Mouse (Mus musculus) stomach, embryonic 16.5 days (tissue): ENCODE measurements around the gene Tbc1d15. TPM values are rescaled to one million over a fixed set of nuclear protein-coding genes. Genes with fewer than 3 reads are reported as not detected.

Experiments
- ATAC-seq: fragments of 200-750 bp; cut with Nextera tagmentation; 2 replicates; pipeline ENCODE4 v1.8.0; 2017; ENCODE audit warnings: moderate number of reproducible peaks, moderate TSS enrichment; ENCODE audit not compliant: insufficient read depth, low FRiP score
- H3K27ac ChIP-seq: fragments of 300-500 bp; sonication (generic); 2 replicates; pipeline ENCODE4 v1.5.1; 2014; ENCODE audit warnings: low read length
- H3K27me3 ChIP-seq: fragments of 300-500 bp; sonication (generic); 2 replicates; pipeline ENCODE4 v1.6.1; 2014; ENCODE audit warnings: low read length, control low read depth, mixed read lengths; ENCODE audit not compliant: control insufficient read depth, insufficient read depth
- H3K36me3 ChIP-seq: fragments of 300-500 bp; sonication (generic); 2 replicates; pipeline ENCODE4 v1.6.1; 2014; ENCODE audit warnings: low read length; ENCODE audit not compliant: control insufficient read depth, insufficient read depth
- H3K4me1 ChIP-seq: fragments of 300-500 bp; sonication (generic); 2 replicates; pipeline ENCODE4 v1.6.1; 2014; ENCODE audit warnings: low read length, control low read depth, mixed read lengths; ENCODE audit not compliant: control insufficient read depth, insufficient read depth
- H3K4me2 ChIP-seq: fragments of 300-500 bp; sonication (generic); 2 replicates; pipeline ENCODE4 v1.6.1; 2014; ENCODE audit warnings: low read depth, low read length, mixed read lengths
- H3K4me3 ChIP-seq: fragments of 300-500 bp; sonication (generic); replicated peaks from 2 replicates; pipeline ENCODE4 v1.5.1; 2014; ENCODE audit warnings: mild to moderate bottlenecking, low read length
- H3K9ac ChIP-seq: fragments of 300-500 bp; sonication (generic); 2 replicates; pipeline ENCODE4 v1.6.1; 2014; ENCODE audit warnings: low read length
- H3K9me3 ChIP-seq: fragments of 300-500 bp; sonication (generic); replicated peaks from 2 replicates; pipeline ENCODE4 v1.6.1; 2016; ENCODE audit warnings: low read length, control low read depth; ENCODE audit not compliant: control insufficient read depth
- WGBS: fragments of 180-500 bp; shearing (Covaris S2); extraction: QIAGEN DNeasy Blood & Tissue Kit; methylation state at CpG from one replicate; pipeline ENCODE4 v1.1.7; 2014; 5-methylcytosine and 5-hydroxymethylcytosine counted together
- polyA plus RNA-seq: library from polyadenylated mRNA; unstranded; fragments of >200 nt; fragmentation: Nextera tagmentation; extraction: Ambion mirVana; gene quantifications from 2 replicates; pipeline ENCODE4 v1.2.1, GENCODE M21; 2015

Tbc1d15 gene
- polyA plus RNA-seq, 1 experiment from 2014 or later = 49.5 TPM

- H3K27ac ChIP-seq = peak overlapping the region; percentile 93
- H3K4me1 ChIP-seq = peaks cover 10% of the 10 kb centered on the region
- peak overlapping the region; percentile 98 for H3K4me3 ChIP-seq
- H3K27me3 ChIP-seq = no peaks in the 10 kb centered on the region
- H3K9ac ChIP-seq = peak overlapping the region; percentile 64
- no peaks in the 10 kb centered on the region for H3K36me3 ChIP-seq
- ATAC-seq = peak; percentile 46; the same call in 1 of the 2 replicates
- no peaks in the 10 kb centered on the region for H3K9me3 ChIP-seq
- peak overlapping the region; percentile 82 for H3K4me2 ChIP-seq
- 8% methylated on average over 10 of the region's 10 CpGs for WGBS
Measured at GRCm38 (mm10) chr10:115252321-115252757, 1.1 kb upstream of the Tbc1d15 start.

- peak overlapping the region; percentile 52 for H3K27ac ChIP-seq
- peak overlapping the region; percentile 98 for H3K4me3 ChIP-seq
- no peak for ATAC-seq
- H3K27me3 ChIP-seq = no peaks in the 10 kb centered on the region
- no peaks in the 10 kb centered on the region for H3K9me3 ChIP-seq
- H3K36me3 ChIP-seq = no peaks in the 10 kb centered on the region
- H3K4me1 ChIP-seq = peaks cover 10% of the 10 kb centered on the region
- H3K4me2 ChIP-seq = peak overlapping the region; percentile 66
- H3K9ac ChIP-seq = peak overlapping the region; percentile 90
- WGBS = 26% methylated on average over 33 of the region's 38 CpGs
Measured at GRCm38 (mm10) chr10:115250235-115251087, 806 bp downstream of the Tbc1d15 start.

GRCm38 (mm10) chr10:115248041-115248440 is 3.2 kb downstream of the Tbc1d15 start:
- Histone ChIP-seq H3K4me2 (no peak overlapping the region), H3K9me3 (no peaks in the 10 kb centered on the region), H3K27me3 (no peaks in the 10 kb centered on the region), H3K27ac (no peak overlapping the region), H3K4me3 (no peak overlapping the region), H3K9ac (no peak overlapping the region), H3K36me3 (no peaks in the 10 kb centered on the region), H3K4me1 (peaks cover 10% of the 10 kb centered on the region)
- WGBS = 42% methylated on average over 7 of the region's 7 CpGs
- ATAC-seq = no peak

- WGBS = 97% methylated on average over 2 of the region's 2 CpGs
- H3K36me3 ChIP-seq = no peaks in the 10 kb centered on the region
- no peak overlapping the region for H3K4me2 ChIP-seq
- no peak overlapping the region for H3K27ac ChIP-seq
- no peaks in the 10 kb centered on the region for H3K27me3 ChIP-seq
- peaks cover 10% of the 10 kb centered on the region for H3K4me1 ChIP-seq
- no peak overlapping the region for H3K9ac ChIP-seq
- no peaks in the 10 kb centered on the region for H3K9me3 ChIP-seq
- no peak for ATAC-seq
- H3K4me3 ChIP-seq = no peak overlapping the region
Measured at GRCm38 (mm10) chr10:115245488-115245887, 5.8 kb downstream of the Tbc1d15 start.

GRCm38 (mm10) chr10:115241082-115241595 is 10.1 kb downstream of the Tbc1d15 start:
- Histone ChIP-seq H3K9me3 (no peaks in the 10 kb centered on the region), H3K36me3 (peaks cover 11% of the 10 kb centered on the region; the same call in 1 of the 2 replicates), H3K9ac (no peak overlapping the region), H3K27me3 (no peaks in the 10 kb centered on the region), H3K4me3 (no peak overlapping the region), H3K27ac (no peak overlapping the region), H3K4me2 (no peak overlapping the region), H3K4me1 (no peaks in the 10 kb centered on the region)
- WGBS = 66% methylated on average over 8 of the region's 8 CpGs
- ATAC-seq = no peak

DNA sequence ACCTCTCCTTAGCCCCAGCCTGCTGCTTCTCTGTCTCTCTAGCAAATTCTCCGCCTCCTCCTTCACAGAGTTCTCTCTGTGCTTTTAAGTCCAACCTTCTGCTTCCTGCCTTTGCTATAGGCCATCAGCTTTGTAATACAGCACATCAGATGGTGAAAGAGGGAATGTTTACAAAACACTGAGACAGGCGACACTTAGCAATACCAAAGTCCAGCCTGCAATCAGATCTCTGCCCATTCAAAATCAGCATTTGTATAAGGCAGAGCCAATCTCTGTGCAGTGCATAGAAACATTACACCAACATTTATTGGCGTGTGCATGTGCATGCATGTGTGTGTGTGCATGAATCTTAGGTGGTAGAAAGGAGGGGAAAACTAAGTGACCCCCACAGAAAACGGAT is 13.3 kb downstream of the Tbc1d15 start:
- Histone ChIP-seq H3K9ac (no peak overlapping the region), H3K4me1 (no peaks in the 10 kb centered on the region), H3K4me3 (no peak overlapping the region), H3K27me3 (no peaks in the 10 kb centered on the region), H3K9me3 (no peaks in the 10 kb centered on the region), H3K4me2 (no peak overlapping the region), H3K27ac (no peak overlapping the region), H3K36me3 (peaks cover 11% of the 10 kb centered on the region; the same call in 1 of the 2 replicates)
- no peak for ATAC-seq
- WGBS = 84% methylated on average over 4 of the region's 4 CpGs

DNA sequence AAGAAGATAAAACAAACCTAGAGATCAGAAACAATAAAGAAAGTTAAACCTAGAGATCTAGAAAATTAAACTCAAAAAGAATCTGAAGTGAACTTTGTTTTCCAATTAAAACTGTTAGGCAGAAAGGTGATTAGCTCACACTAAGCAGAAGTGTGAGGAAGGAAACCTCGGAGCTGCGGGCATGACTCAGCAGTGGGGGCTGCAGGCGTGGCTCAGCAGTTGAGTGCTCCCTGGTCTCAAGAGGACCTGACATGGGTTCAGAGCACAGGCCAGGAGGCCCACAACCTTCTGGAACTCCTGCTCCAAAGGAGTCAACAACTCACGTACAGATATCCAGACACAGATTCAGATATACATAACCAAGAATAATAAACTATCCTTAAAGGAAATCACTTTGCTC is 14.5 kb downstream of the Tbc1d15 start:
- no peak overlapping the region for H3K4me3 ChIP-seq
- H3K27ac ChIP-seq = no peak overlapping the region
- H3K9ac ChIP-seq = no peak overlapping the region
- H3K4me2 ChIP-seq = no peak overlapping the region
- ATAC-seq = no peak
- H3K9me3 ChIP-seq = no peaks in the 10 kb centered on the region
- 80% methylated on average over 4 of the region's 4 CpGs for WGBS
- no peaks in the 10 kb centered on the region for H3K27me3 ChIP-seq
- no peaks in the 10 kb centered on the region for H3K4me1 ChIP-seq
- H3K36me3 ChIP-seq = peaks cover 11% of the 10 kb centered on the region; the same call in 1 of the 2 replicates

DNA sequence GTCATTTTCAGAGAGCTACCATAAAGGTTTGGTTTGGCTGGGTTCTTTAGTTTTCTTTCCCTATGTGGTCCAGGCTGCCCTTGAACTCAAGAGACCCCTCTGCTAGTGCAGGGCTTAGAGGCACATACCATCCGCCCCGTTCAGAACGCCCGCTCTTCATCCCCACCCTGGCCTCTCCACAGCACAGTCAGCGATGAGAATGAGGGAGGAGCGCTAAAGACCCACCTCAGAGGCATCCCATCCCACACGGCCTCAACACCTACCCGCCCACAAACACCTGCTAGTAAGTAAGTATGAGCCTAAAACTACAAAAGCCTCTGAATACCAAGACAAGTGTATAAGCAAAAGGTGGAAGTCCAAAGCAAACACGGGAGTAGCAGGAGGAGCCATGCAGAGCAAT is 15.8 kb downstream of the Tbc1d15 start:
- H3K27ac ChIP-seq = no peak overlapping the region
- ATAC-seq = no peak
- no peak overlapping the region for H3K4me2 ChIP-seq
- no peak overlapping the region for H3K9ac ChIP-seq
- H3K27me3 ChIP-seq = no peaks in the 10 kb centered on the region
- H3K9me3 ChIP-seq = no peaks in the 10 kb centered on the region
- WGBS = 92% methylated on average over 9 of the region's 9 CpGs
- no peak overlapping the region for H3K4me3 ChIP-seq
- no peaks in the 10 kb centered on the region for H3K4me1 ChIP-seq
- peaks cover 11% of the 10 kb centered on the region; the same call in 1 of the 2 replicates for H3K36me3 ChIP-seq

DNA sequence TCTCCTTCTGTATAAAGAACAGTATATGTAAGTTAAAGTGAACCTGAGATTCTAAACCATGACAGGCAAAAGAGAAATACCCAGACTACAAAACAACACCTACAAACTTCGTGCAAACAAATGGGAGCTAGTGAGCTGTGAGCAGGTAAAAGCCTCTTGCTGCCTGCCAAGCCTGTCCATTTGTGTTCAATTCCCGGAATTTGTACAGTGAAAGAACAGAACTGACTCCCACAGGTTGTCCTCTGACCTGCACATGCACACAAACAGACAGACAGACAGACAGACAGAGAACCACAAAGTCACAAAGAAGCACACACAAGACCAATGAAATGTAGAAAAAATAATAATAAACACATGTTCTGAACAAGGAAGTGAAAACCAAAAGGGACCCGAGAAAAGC is 17.5 kb downstream of the Tbc1d15 start:
- no peaks in the 10 kb centered on the region for H3K9me3 ChIP-seq
- WGBS = 86% methylated on average over 3 of the region's 3 CpGs

More for the DNA sequence above, 17.5 kb downstream of the Tbc1d15 start:
- H3K4me1 ChIP-seq = no peaks in the 10 kb centered on the region
- ATAC-seq = no peak
- H3K36me3 ChIP-seq = peaks cover 11% of the 10 kb centered on the region; the same call in 1 of the 2 replicates
- H3K9ac ChIP-seq = no peak overlapping the region
- H3K27ac ChIP-seq = no peak overlapping the region
- no peak overlapping the region for H3K4me2 ChIP-seq
- H3K27me3 ChIP-seq = no peaks in the 10 kb centered on the region
- no peak overlapping the region for H3K4me3 ChIP-seq
